20 mouse cellular contexts compared by ENCODE assay signal in the genomic region with DNA sequence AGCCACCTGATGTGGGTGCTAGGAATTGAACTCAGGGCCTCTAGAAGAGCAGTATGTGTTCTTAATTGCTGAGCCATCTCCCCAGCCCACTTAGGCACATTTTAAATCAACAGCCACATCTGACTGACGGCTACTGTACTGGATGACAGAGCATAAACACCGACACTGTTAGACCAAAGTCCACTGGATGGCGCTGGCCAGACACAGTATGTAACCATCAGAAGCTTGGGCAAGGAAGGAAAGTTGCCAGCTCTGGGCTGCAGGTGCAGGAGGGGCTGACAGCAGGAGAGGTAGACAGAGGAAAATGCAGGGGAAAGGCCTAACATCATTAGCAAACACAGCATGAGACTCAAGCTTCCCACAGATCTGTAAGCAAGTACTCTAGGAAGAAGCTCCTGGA. TPM values are rescaled to one million over a fixed set of nuclear protein-coding genes. Genes with fewer than 3 reads are reported as not detected.
A peak's percentile ranks its signal among the peaks of the same experiment; 100 is the strongest.
DNase-seq lines count a peak whose midpoint lies in the region; ATAC-seq and TF ChIP-seq lines count a peak whose summit lies in the region.
"Had no signal": no experiment of that assay in that cellular context is flagged by ENCODE, and none has a peak within 500 bp of the region (broad histone marks: within the 10 kb centered on the region; RNA-seq: fewer than 3 reads in every experiment).

No protein-coding gene starts in this region.

- H3K4me2 ChIP-seq in hindbrain, postnatal 0 days (ENCODE audit: low read depth, low read length): no peak overlapping the region
- H3K4me2 ChIP-seq in hindbrain, embryonic 13.5 days: no peak overlapping the region
- no peak overlapping the region for H3K4me2 ChIP-seq in liver, embryonic 14.5 days (ENCODE audit: low read depth)
- H3K4me2 ChIP-seq in liver, embryonic 11.5 days: no peak overlapping the region
- H3K4me2 ChIP-seq: forebrain, embryonic 12.5 days; hindbrain, embryonic 15.5 days; limb, embryonic 12.5 days had no signal

- DNase-seq in hindbrain, postnatal 0 days (ENCODE audit: low spot score): no peak
- no peak for DNase-seq in liver, embryonic 14.5 days (ENCODE audit: low read depth in 3 of 3, low spot score in 3 of 3)
- no peak for DNase-seq in liver, embryonic 11.5 days (ENCODE audit: low spot score)
- peak; percentile 38 for DNase-seq in NIH3T3 (ENCODE audit: low read depth)
- DNase-seq in kidney, postnatal 4 days: peak; percentile 20 to 40
- DNase-seq in heart, adult 18-20 months: no peak
- no peak for DNase-seq in cerebellum, postnatal 10 days
- DNase-seq: adrenal gland, adult 8-10 months; cerebellum, adult 9-10 months; gastrocnemius, postnatal 10 days; heart, adult 2 months; heart, postnatal 36 days; lung, adult 2 months; thymus, postnatal 25 days had no signal

- no peak overlapping the region for H3K9ac ChIP-seq in hindbrain, postnatal 0 days (replicated peaks; ENCODE audit: low read length)
- no peak overlapping the region for H3K9ac ChIP-seq in hindbrain, embryonic 13.5 days
- H3K9ac ChIP-seq in liver, embryonic 14.5 days (replicated peaks): no peak overlapping the region
- no peak overlapping the region for H3K9ac ChIP-seq in liver, embryonic 11.5 days (ENCODE audit: low read depth, low read length)
- H3K9ac ChIP-seq: forebrain, embryonic 12.5 days; hindbrain, embryonic 15.5 days; limb, embryonic 12.5 days had no signal

- no peak overlapping the region for H3K4me3 ChIP-seq in hindbrain, postnatal 0 days (ENCODE audit: low read length)
- H3K4me3 ChIP-seq in hindbrain, embryonic 13.5 days: no peak overlapping the region
- no peak overlapping the region for H3K4me3 ChIP-seq in liver, embryonic 14.5 days (ENCODE audit: insufficient read depth in 1 of 2, low read depth in 2 of 2, low read length in 2 of 2)
- no peak overlapping the region for H3K4me3 ChIP-seq in liver, embryonic 11.5 days (ENCODE audit: low read depth, low read length)
- H3K4me3 ChIP-seq: forebrain, embryonic 12.5 days; heart, adult 2 months; hindbrain, embryonic 15.5 days; limb, embryonic 12.5 days had no signal

- H3K9me3 ChIP-seq in hindbrain, postnatal 0 days (ENCODE audit: low read length): no peaks in the 10 kb centered on the region
- H3K9me3 ChIP-seq in hindbrain, embryonic 13.5 days: no peaks in the 10 kb centered on the region
- H3K9me3 ChIP-seq in liver, embryonic 14.5 days (ENCODE audit: control insufficient read depth, low read length): no peaks in the 10 kb centered on the region
- no peaks in the 10 kb centered on the region for H3K9me3 ChIP-seq in liver, embryonic 11.5 days (ENCODE audit: control insufficient read depth, low read length)
- H3K9me3 ChIP-seq: forebrain, embryonic 12.5 days; hindbrain, embryonic 15.5 days; limb, embryonic 12.5 days had no signal

- no peak overlapping the region for H3K27ac ChIP-seq in hindbrain, postnatal 0 days
- H3K27ac ChIP-seq in hindbrain, embryonic 13.5 days: no peak overlapping the region
- no peak overlapping the region for H3K27ac ChIP-seq in liver, embryonic 14.5 days
- no peak overlapping the region for H3K27ac ChIP-seq in liver, embryonic 11.5 days (ENCODE audit: low read depth, low read length)
- H3K27ac ChIP-seq: forebrain, embryonic 12.5 days; heart, adult 2 months; hindbrain, embryonic 15.5 days; limb, embryonic 12.5 days had no signal

- peaks cover 29% of the 10 kb centered on the region for H3K36me3 ChIP-seq in hindbrain, postnatal 0 days (ENCODE audit: insufficient read depth, low read length)
- H3K36me3 ChIP-seq in hindbrain, embryonic 13.5 days: peaks cover 58% of the 10 kb centered on the region
- H3K36me3 ChIP-seq in liver, embryonic 14.5 days (replicated peaks; ENCODE audit: control insufficient read depth, insufficient read depth, low read depth): no peaks in the 10 kb centered on the region
- H3K36me3 ChIP-seq in liver, embryonic 11.5 days (ENCODE audit: control insufficient read depth, insufficient read depth, low read length): peaks cover 10% of the 10 kb centered on the region; the same call in 1 of the 2 replicates

- WGBS in hindbrain, postnatal 0 days: 56% methylated on average over 3 of the region's 3 CpGs
- 56% methylated on average over 3 of the region's 3 CpGs for WGBS in hindbrain, embryonic 13.5 days
- 58% methylated on average over 3 of the region's 3 CpGs for WGBS in liver, embryonic 14.5 days (ENCODE audit: insufficient replicate concordance)
- 57% methylated on average over 3 of the region's 3 CpGs for WGBS in liver, embryonic 11.5 days

- H3K27me3 ChIP-seq in hindbrain, postnatal 0 days (ENCODE audit: insufficient read depth, low read length): no peaks in the 10 kb centered on the region
- H3K27me3 ChIP-seq in hindbrain, embryonic 13.5 days: no peaks in the 10 kb centered on the region; the same call in 1 of the 2 replicates
- H3K27me3 ChIP-seq in liver, embryonic 14.5 days (ENCODE audit: control insufficient read depth, insufficient read depth, low read length): no peaks in the 10 kb centered on the region
- H3K27me3 ChIP-seq in liver, embryonic 11.5 days (replicated peaks; ENCODE audit: control insufficient read depth, insufficient read depth, low read length): no peaks in the 10 kb centered on the region
- H3K27me3 ChIP-seq: forebrain, embryonic 12.5 days; hindbrain, embryonic 15.5 days; limb, embryonic 12.5 days had no signal

- no peak for TF ChIP-seq EP300 in liver, embryonic 14.5 days (IDR thresholded peaks at IDR 0.05; ENCODE audit: low read depth)

- no peak for ATAC-seq in hindbrain, postnatal 0 days
- no peak for ATAC-seq in hindbrain, embryonic 13.5 days (ENCODE audit: low FRiP score)
- no peak for ATAC-seq in liver, embryonic 14.5 days (ENCODE audit: insufficient read depth)
- no peak for ATAC-seq in liver, embryonic 11.5 days (replicated peaks; ENCODE audit: low FRiP score)

- peak; percentile 22 for TF ChIP-seq CTCF in hindbrain, postnatal 0 days (IDR thresholded peaks at IDR 0.05; ENCODE audit: low read depth)
- TF ChIP-seq CTCF in liver, embryonic 14.5 days (IDR thresholded peaks at IDR 0.05; ENCODE audit: low read depth): 0 out of 2 replicates have a peak, but pooled peaks have one; percentile 27

- H3K4me1 ChIP-seq in hindbrain, postnatal 0 days (ENCODE audit: insufficient read depth, low read length): peaks cover 8% of the 10 kb centered on the region; the same call in 1 of the 2 replicates
- H3K4me1 ChIP-seq in hindbrain, embryonic 13.5 days (replicated peaks): peaks cover 34% of the 10 kb centered on the region
- peaks cover 9 to 12% of the 10 kb centered on the region in 2 experiments for H3K4me1 ChIP-seq in liver, embryonic 14.5 days (replicated peaks; ENCODE audit: control insufficient read depth in 2 of 2, insufficient read depth in 2 of 2, low read length in 1 of 2)
- H3K4me1 ChIP-seq in liver, embryonic 11.5 days (replicated peaks; ENCODE audit: control insufficient read depth, insufficient read depth, low read length): peaks cover 28% of the 10 kb centered on the region

RNA-seq across cellular contexts. Expression of gene Gm14137, which starts 2.5 kb away (rescaled TPM):
- total RNA-seq in hindbrain, postnatal 0 days (2014; rRNA removed): 0.36 TPM in 1 of 2 replicates, not detected in the other
- 0.28 and 0.29 TPM in 2 replicates for polyA plus RNA-seq in hindbrain, postnatal 0 days (2015; fragmentation: Nextera tagmentation; extraction: Ambion mirVana)
- polyA plus RNA-seq in hindbrain, embryonic 13.5 days (2015; fragmentation: Nextera tagmentation; extraction: Ambion mirVana): 0.75 and 0.96 TPM in 2 replicates
- polyA plus RNA-seq in liver, embryonic 14.5 days (2012; rRNA removed): not detected in 2 replicates
- polyA plus RNA-seq in liver, embryonic 14.5 days (2014; fragmentation: Nextera tagmentation; extraction: Ambion mirVana): 0.05 TPM in 1 of 2 replicates, not detected in the other
- 0.23 and 0.25 TPM in 2 replicates for polyA plus RNA-seq in liver, embryonic 11.5 days (2014; fragmentation: Nextera tagmentation; extraction: Ambion mirVana)
- not detected for total RNA-seq in heart, adult 18-20 months (2021)
- total RNA-seq: heart, adult 2 months; heart, postnatal 36 days; megakaryocyte-erythroid progenitor cell, adult 5-6 weeks had no signal
- polyA plus RNA-seq: cortical plate, adult 2 months had no signal

RNA-seq across cellular contexts. Expression of gene Gchfr, which starts 9.2 kb away (rescaled TPM):
- 9.8 and 17.7 TPM in 2 replicates for total RNA-seq in hindbrain, postnatal 0 days (2014; rRNA removed)
- polyA plus RNA-seq in hindbrain, postnatal 0 days (2015; fragmentation: Nextera tagmentation; extraction: Ambion mirVana): 16.8 and 19.2 TPM in 2 replicates
- polyA plus RNA-seq in hindbrain, embryonic 13.5 days (2015; fragmentation: Nextera tagmentation; extraction: Ambion mirVana): 9.3 and 14.7 TPM in 2 replicates
- 35.4 and 59.7 TPM in 2 replicates for polyA plus RNA-seq in liver, embryonic 14.5 days (2012; rRNA removed)
- 75.9 and 80.3 TPM in 2 replicates for polyA plus RNA-seq in liver, embryonic 14.5 days (2014; fragmentation: Nextera tagmentation; extraction: Ambion mirVana)
- 33.6 and 36.4 TPM in 2 replicates for polyA plus RNA-seq in liver, embryonic 11.5 days (2014; fragmentation: Nextera tagmentation; extraction: Ambion mirVana)
- total RNA-seq in heart, adult 18-20 months (2021): 10 to 100 TPM; 13.1 to 14.1 TPM

RNA-seq across cellular contexts. Expression of gene Rmdn3, which starts 19.9 kb away (rescaled TPM):
- 30.5 and 34.7 TPM in 2 replicates for total RNA-seq in hindbrain, postnatal 0 days (2014; rRNA removed)
- 38.7 and 39.8 TPM in 2 replicates for polyA plus RNA-seq in hindbrain, postnatal 0 days (2015; fragmentation: Nextera tagmentation; extraction: Ambion mirVana)
- polyA plus RNA-seq in hindbrain, embryonic 13.5 days (2015; fragmentation: Nextera tagmentation; extraction: Ambion mirVana): 44.3 and 47.3 TPM in 2 replicates
- 15.0 and 22.8 TPM in 2 replicates for polyA plus RNA-seq in liver, embryonic 14.5 days (2012; rRNA removed)
- polyA plus RNA-seq in liver, embryonic 14.5 days (2014; fragmentation: Nextera tagmentation; extraction: Ambion mirVana): 42.2 and 47.6 TPM in 2 replicates
- polyA plus RNA-seq in liver, embryonic 11.5 days (2014; fragmentation: Nextera tagmentation; extraction: Ambion mirVana): 75.7 and 80.6 TPM in 2 replicates
- total RNA-seq in heart, adult 18-20 months (2021): 10 to 100 TPM; 19.4 to 20.4 TPM

RNA-seq across cellular contexts. Expression of gene Zfyve19, which starts 31.7 kb away (rescaled TPM):
- total RNA-seq in hindbrain, postnatal 0 days (2014; rRNA removed): 26.2 and 35.1 TPM in 2 replicates
- polyA plus RNA-seq in hindbrain, postnatal 0 days (2015; fragmentation: Nextera tagmentation; extraction: Ambion mirVana): 50.2 and 53.1 TPM in 2 replicates
- polyA plus RNA-seq in hindbrain, embryonic 13.5 days (2015; fragmentation: Nextera tagmentation; extraction: Ambion mirVana): 57.5 and 59.7 TPM in 2 replicates
- 19.4 and 20.5 TPM in 2 replicates for polyA plus RNA-seq in liver, embryonic 14.5 days (2012; rRNA removed)
- 16.4 and 18.2 TPM in 2 replicates for polyA plus RNA-seq in liver, embryonic 14.5 days (2014; fragmentation: Nextera tagmentation; extraction: Ambion mirVana)
- 47.2 and 48.5 TPM in 2 replicates for polyA plus RNA-seq in liver, embryonic 11.5 days (2014; fragmentation: Nextera tagmentation; extraction: Ambion mirVana)
- 10 to 100 TPM; 13.6 to 15.0 TPM for total RNA-seq in heart, adult 18-20 months (2021)

RNA-seq across cellular contexts. Expression of gene Dnajc17, which starts 31.8 kb away (rescaled TPM):
- 3.0 and 7.1 TPM in 2 replicates for total RNA-seq in hindbrain, postnatal 0 days (2014; rRNA removed)
- polyA plus RNA-seq in hindbrain, postnatal 0 days (2015; fragmentation: Nextera tagmentation; extraction: Ambion mirVana): 20.3 and 21.9 TPM in 2 replicates
- polyA plus RNA-seq in hindbrain, embryonic 13.5 days (2015; fragmentation: Nextera tagmentation; extraction: Ambion mirVana): 25.0 and 27.3 TPM in 2 replicates
- polyA plus RNA-seq in liver, embryonic 14.5 days (2012; rRNA removed): 4.6 and 9.5 TPM in 2 replicates
- polyA plus RNA-seq in liver, embryonic 14.5 days (2014; fragmentation: Nextera tagmentation; extraction: Ambion mirVana): 5.4 and 6.9 TPM in 2 replicates
- polyA plus RNA-seq in liver, embryonic 11.5 days (2014; fragmentation: Nextera tagmentation; extraction: Ambion mirVana): 16.9 and 18.1 TPM in 2 replicates
- total RNA-seq in heart, adult 18-20 months (2021): 1 to 10 TPM; 7.3 to 7.6 TPM

Comparison
In these comparisons a context has a peak if more than half of its experiments do, and no peak if none do; other contexts are left out.
1. DNase-seq: peak in NIH3T3 (single experiment) and kidney, postnatal 4 days (2 of 2); none in hindbrain, postnatal 0 days (single experiment), liver, embryonic 14.5 days (0 of 3), liver, embryonic 11.5 days (single experiment), heart, adult 18-20 months (0 of 2) and cerebellum, postnatal 10 days (0 of 2).